Mouse (Mus musculus) lung, adult 2 months (tissue): ENCODE results near the gene Xiap. TPM values are rescaled to one million over a fixed set of nuclear protein-coding genes. Genes with fewer than 3 reads are reported as not detected.
A peak's percentile ranks its signal among the peaks of the same experiment; 100 is the strongest.

Experiments
- DNase-seq: peaks from one replicate; pipeline ENCODE4 v3.0.0; 2022
- H3K4me1 ChIP-seq: fragments of 200-500 bp; 2 replicates; pipeline ENCODE4 v1.6.1; 2011; ENCODE audit warnings: low read length; ENCODE audit not compliant: control insufficient read depth, insufficient read depth
- H3K4me3 ChIP-seq: fragments of 200-500 bp; replicated peaks from 2 replicates; pipeline ENCODE3; 2011; ENCODE audit warnings: low read depth, mild to moderate bottlenecking, control low read depth, low read length; ENCODE audit errors: extremely low read depth
- CTCF ChIP-seq: fragments of 200-500 bp; IDR thresholded peaks from 2 replicates; pipeline ENCODE4 v1.5.1; 2011; ENCODE audit warnings: mild to moderate bottlenecking, low read length, control low read depth; ENCODE audit not compliant: insufficient read depth
- POLR2A ChIP-seq: fragments of 200-500 bp; IDR thresholded peaks from 2 replicates; pipeline ENCODE4 v1.6.1; 2011; ENCODE audit warnings: low read depth, mild to moderate bottlenecking, control low read depth, low read length, borderline replicate concordance; ENCODE audit errors: extremely low read depth
- WGBS: fragments of 180-500 bp; shearing (Covaris S2); methylation state at CpG from one replicate; pipeline ENCODE4 v1.1.7; 2018; 5-methylcytosine and 5-hydroxymethylcytosine counted together
- polyA plus RNA-seq: library from polyadenylated mRNA; depleted of rRNA; stranded (reverse); fragments of >200 nt; gene quantifications from 2 replicates; pipeline ENCODE4 v1.2.3, GENCODE M21; 2012

Gene Xiap
- polyA plus RNA-seq, 1 experiment = 16.5 TPM

- DNase-seq = no peak
- 20% methylated on average over 3 of the region's 3 CpGs for WGBS
Observed at GRCm38 (mm10) chrX:42068875-42069257, 9.4 kb downstream of the Xiap start.

GRCm38 (mm10) chrX:42087731-42088130, 28.3 kb downstream of the Xiap start:
- WGBS = 57% methylated on average over 8 of the region's 8 CpGs
- Histone ChIP-seq H3K4me1 (no peaks in the 10 kb centered on the region; the same call in 1 of the 2 replicates), H3K4me3 (no peak overlapping the region)
- no peak for DNase-seq
- TF ChIP-seq CTCF (no peak), POLR2A (no peak)

More at GRCm38 (mm10) chrX:42068875-42069257, 9.4 kb downstream of the Xiap start:
- Histone ChIP-seq H3K4me1 (peaks cover 7% of the 10 kb centered on the region), H3K4me3 (peak overlapping the region; percentile 75)
- TF ChIP-seq CTCF (no peak), POLR2A (no peak)

DNA sequence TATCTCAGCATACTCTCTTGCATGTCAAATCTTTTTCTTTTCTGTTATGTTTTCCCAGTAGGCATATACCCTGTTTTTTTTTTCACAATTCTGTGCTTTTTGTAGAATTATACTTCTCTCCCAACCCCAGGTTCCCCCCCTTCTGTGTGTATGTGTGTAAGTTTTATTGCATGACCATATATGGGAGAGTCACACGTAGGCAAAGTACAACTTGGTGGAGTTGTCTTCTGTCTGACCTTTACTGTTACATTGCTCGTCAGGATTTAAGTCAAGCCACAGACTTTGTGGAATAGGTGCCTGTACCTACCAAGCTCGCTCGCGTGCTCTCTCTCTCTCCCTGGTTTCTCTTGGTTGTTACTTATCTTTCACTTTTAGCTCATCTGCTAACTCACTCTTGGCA, 28.7 kb downstream of the Xiap start:
- H3K4me1 ChIP-seq = no peaks in the 10 kb centered on the region; the same call in 1 of the 2 replicates
- H3K4me3 ChIP-seq = no peak overlapping the region
- TF ChIP-seq POLR2A (no peak), CTCF (no peak)
- WGBS = 76% methylated on average over 5 of the region's 5 CpGs
- no peak for DNase-seq

DNA sequence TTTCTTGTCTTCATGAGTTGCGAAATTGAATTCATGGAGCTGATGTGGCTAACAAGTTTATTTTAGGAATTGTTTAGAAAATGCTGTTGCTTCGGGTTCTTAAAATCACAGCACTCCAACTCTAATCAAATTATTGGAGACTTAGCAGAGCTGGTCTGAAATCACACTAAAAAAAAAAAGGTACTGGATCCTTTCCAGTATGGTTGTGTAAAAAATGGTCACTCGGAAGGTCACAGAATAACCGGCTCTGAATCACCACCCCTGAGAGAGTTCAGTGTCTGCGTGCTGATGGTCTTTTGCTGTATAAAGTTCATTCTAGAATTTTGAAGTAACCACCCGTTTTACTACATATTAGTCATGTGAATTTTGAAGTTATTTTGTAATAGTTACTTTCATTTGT, 47.7 kb downstream of the Xiap start:
- no peak overlapping the region for H3K4me3 ChIP-seq
- WGBS = 63% methylated on average over 6 of the region's 6 CpGs
- no peak for DNase-seq
- H3K4me1 ChIP-seq = no peaks in the 10 kb centered on the region
- TF ChIP-seq POLR2A (no peak), CTCF (no peak)

DNA sequence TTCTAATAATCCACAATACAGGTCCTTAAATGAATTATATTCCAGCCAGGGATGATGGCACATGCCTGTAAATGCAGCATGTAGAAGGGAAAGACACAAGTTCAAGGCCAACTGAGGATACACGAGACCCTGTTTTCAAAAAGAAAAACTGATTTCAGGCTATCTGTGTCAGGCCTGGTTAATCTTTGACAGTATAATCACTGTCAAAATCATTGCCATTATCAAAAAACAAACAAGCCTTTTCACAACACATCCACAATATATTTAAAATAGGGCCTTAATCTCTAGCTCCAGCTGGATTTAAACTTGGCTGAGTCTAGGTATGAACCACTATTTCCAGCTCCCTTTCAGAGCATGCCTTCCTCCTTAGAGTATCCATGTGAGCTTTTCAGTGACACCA, 51.1 kb downstream of the Xiap start:
- H3K4me3 ChIP-seq = no peak overlapping the region
- no peak for TF ChIP-seq CTCF
- TF ChIP-seq POLR2A = no peak
- no peak for DNase-seq
- 63% methylated on average over 1 of the region's 1 CpGs for WGBS
- no peaks in the 10 kb centered on the region for H3K4me1 ChIP-seq

GRCm38 (mm10) chrX:42119442-42120048, 60.1 kb downstream of the Xiap start:
- TF ChIP-seq CTCF = no peak
- no peak for TF ChIP-seq POLR2A
- Histone ChIP-seq H3K4me1 (no peaks in the 10 kb centered on the region), H3K4me3 (no peak overlapping the region)
- 88% methylated on average over 6 of the region's 6 CpGs for WGBS
- no peak for DNase-seq

GRCm38 (mm10) chrX:42124963-42125697, 65.7 kb downstream of the Xiap start:
- DNase-seq = no peak
- WGBS = 69% methylated on average over 5 of the region's 5 CpGs
- no peak for TF ChIP-seq POLR2A
- no peak for TF ChIP-seq CTCF
- H3K4me1 ChIP-seq = no peaks in the 10 kb centered on the region
- H3K4me3 ChIP-seq = no peak overlapping the region

DNA sequence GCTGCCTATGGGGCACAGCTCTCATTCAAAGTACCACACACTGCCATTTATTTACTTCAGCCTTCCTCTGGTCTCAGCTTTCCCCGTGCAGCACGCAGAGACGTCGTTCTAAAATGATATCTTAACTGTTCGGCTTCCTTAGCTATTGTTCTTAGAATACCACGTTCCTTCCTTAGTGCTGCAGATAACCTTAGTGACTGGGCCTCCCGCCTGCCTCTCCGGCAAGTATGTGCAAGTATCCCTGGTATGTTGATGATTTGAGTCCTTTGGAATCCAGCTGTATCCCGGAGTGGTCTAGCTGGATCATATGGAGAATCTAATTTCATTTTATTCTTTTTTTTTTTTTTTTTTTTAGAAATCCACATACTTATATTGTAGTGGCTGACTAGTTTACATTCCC, 80.4 kb downstream of the Xiap start:
- 44% methylated on average over 9 of the region's 9 CpGs for WGBS
- peak; percentile 13 for DNase-seq
- Histone ChIP-seq H3K4me1 (no peaks in the 10 kb centered on the region), H3K4me3 (no peak overlapping the region)
- TF ChIP-seq POLR2A = no peak
- no peak for TF ChIP-seq CTCF

DNA sequence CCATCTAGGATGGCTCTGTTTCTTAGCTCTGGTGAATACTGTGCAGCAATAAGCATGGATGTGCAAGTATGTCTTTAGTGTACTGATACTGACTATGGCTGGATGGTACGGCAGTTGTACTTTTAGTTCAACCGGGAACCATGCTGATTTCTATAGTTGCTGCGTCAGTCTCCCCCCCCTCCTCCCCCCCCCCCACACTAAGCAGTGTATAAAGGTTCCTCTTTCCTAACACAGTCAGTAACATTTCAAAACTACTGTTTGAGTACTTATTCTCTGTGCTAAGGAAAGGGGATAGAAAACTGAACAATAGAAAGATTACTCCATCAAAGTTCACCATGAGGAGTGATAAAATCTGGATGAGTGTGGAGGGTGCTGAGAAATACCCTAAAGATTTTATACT, 83.1 kb downstream of the Xiap start:
- Histone ChIP-seq H3K4me3 (no peak overlapping the region), H3K4me1 (no peaks in the 10 kb centered on the region)
- 79% methylated on average over 3 of the region's 3 CpGs for WGBS
- DNase-seq = no peak
- no peak for TF ChIP-seq POLR2A

DNA sequence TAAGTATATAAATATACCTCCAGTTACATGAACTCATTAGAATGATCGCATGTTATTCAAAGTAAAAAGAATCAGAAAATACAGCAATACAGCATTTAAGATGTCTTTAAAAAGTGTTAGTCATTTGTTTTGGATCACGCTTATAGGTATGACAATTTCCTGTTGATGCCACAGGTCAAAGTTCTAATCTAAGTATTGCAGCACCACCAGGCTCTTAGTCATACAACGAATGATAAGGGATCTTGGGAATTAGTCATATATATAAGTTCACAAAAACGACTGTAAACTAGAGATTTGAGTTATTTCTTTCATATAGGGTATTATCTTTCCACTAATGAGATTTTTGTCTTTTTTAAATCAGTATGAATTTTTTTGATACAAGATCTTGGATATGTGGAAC, 84.5 kb downstream of the Xiap start:
- Histone ChIP-seq H3K4me3 (no peak overlapping the region), H3K4me1 (peaks cover 4% of the 10 kb centered on the region; the same call in 1 of the 2 replicates)
- DNase-seq = no peak
- TF ChIP-seq CTCF (no peak), POLR2A (no peak)
- 73% methylated on average over 4 of the region's 4 CpGs for WGBS

DNA sequence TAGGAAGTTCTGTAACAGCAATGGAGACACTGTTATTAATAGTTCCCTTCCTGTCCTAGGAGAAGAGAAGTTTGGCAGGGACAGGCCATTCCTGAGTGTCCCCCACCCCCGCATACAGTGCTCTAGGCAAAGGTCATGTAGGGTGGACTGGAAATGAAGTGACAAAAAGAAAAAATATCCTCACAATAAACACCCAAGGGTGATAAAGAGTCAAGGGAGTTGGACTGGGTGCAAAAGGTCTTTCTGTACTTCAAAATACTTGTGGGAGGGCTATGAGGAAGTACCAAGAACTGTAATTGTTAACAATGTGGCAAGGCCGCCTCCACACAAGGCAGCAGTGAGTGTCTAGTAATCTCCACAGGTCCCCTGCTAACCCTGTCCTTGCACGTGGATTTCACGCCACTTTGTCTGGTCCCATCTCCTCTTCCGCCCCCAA, 88.6 kb downstream of the Xiap start:
- peak overlapping the region; percentile 6 for H3K4me3 ChIP-seq
- no peak for TF ChIP-seq CTCF
- peak; percentile 35 for DNase-seq
- peaks cover 4% of the 10 kb centered on the region; the same call in 1 of the 2 replicates for H3K4me1 ChIP-seq
- WGBS = 36% methylated on average over 5 of the region's 5 CpGs
